Mouse (Mus musculus) liver, embryonic 14.5 days (tissue): ENCODE data around the gene Plppr4.

Experiments used
- CTCF ChIP-seq: IDR thresholded peaks from 2 replicates; pipeline ENCODE4 v1.5.1; 2016; ENCODE audit warnings: antibody characterized with exemption, low read depth, control low read depth
- EP300 ChIP-seq: IDR thresholded peaks from 2 replicates; pipeline ENCODE4 v1.6.1; 2016; ENCODE audit warnings: antibody characterized with exemption, low read depth

DNA sequence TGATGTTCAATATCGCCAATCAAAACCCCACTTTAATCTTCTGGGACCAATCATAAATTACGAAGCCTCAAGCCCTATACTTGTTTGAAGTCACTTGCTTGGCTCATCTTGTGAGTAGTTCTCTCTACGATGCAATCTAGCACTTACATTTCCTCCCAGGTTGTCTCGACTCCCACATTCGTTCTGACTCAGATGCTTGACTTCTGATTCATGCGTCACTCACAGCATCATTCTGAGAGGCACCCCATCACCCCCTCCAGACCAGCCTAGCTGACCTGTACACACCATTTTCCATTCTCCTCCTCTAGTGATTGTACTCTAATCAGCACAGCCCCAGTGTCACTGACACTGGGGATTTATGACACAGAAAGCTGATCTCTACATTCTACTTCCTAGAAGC is 31.2 kb downstream of the Plppr4 start:
- TF ChIP-seq CTCF (no peak), EP300 (no peak)
